Mouse (Mus musculus): ENCODE results near the gene Ddx58. TPM values are rescaled to one million over a fixed set of nuclear protein-coding genes. Genes with fewer than 3 reads are reported as not detected.

Ddx58 gene
- total RNA-seq (2014; fragmentation: Nextera tagmentation) (9.3 and 14.1 TPM in 2 replicates), total RNA-seq (2017) (5.4 and 10.7 TPM in 2 replicates)

- peak; percentile 44 for ATAC-seq (replicated peaks; ENCODE audit: poor library complexity, severe bottlenecking)
Measured at GRCm38 (mm10) chr4:40239409-40240271, at the start of gene Ddx58. Ddx58 (minus strand) TSS chr4:40239828.

GRCm38 (mm10) chr4:40289046-40289445, 49.4 kb upstream of the Ddx58 start:
- ATAC-seq (replicated peaks; ENCODE audit: poor library complexity, severe bottlenecking): no peak

GRCm38 (mm10) chr4:40287415-40287814, 47.8 kb upstream of the Ddx58 start:
- peak; percentile 99 for ATAC-seq (replicated peaks; ENCODE audit: poor library complexity, severe bottlenecking)

- ATAC-seq (replicated peaks; ENCODE audit: poor library complexity, severe bottlenecking): peak; percentile 75
Measured at GRCm38 (mm10) chr4:40285582-40285981, 46.0 kb upstream of the Ddx58 start.

GRCm38 (mm10) chr4:40279276-40279900, 39.8 kb upstream of the Ddx58 start, which contains the start of gene Ndufb6:
Ndufb6 (minus strand) TSS chr4:40279421.
- ATAC-seq (replicated peaks; ENCODE audit: poor library complexity, severe bottlenecking): peak; percentile 96

GRCm38 (mm10) chr4:40278880-40279275, 39.2 kb upstream of the Ddx58 start:
- ATAC-seq (replicated peaks; ENCODE audit: poor library complexity, severe bottlenecking): no peak; the same call in 1 of the 2 replicates

GRCm38 (mm10) chr4:40269430-40270032, 29.9 kb upstream of the Ddx58 start, which contains the start of the genes Smim27 and Topors:
Smim27 (plus strand) TSS chr4:40269579.
Topors (minus strand) TSS chr4:40269850.
- peak; percentile 76 for ATAC-seq (replicated peaks; ENCODE audit: poor library complexity, severe bottlenecking)

- ATAC-seq (replicated peaks; ENCODE audit: poor library complexity, severe bottlenecking): peak; percentile 25
Measured at GRCm38 (mm10) chr4:40268835-40269234, 29.2 kb upstream of the Ddx58 start.

GRCm38 (mm10) chr4:40268204-40268813, 28.7 kb upstream of the Ddx58 start:
- ATAC-seq (replicated peaks; ENCODE audit: poor library complexity, severe bottlenecking): peak; percentile 65

- ATAC-seq (replicated peaks; ENCODE audit: poor library complexity, severe bottlenecking): peak; percentile 2; the same call in 1 of the 2 replicates
Measured at GRCm38 (mm10) chr4:40267681-40268080, 28.1 kb upstream of the Ddx58 start.

- no peak for ATAC-seq (replicated peaks; ENCODE audit: poor library complexity, severe bottlenecking)
Measured at GRCm38 (mm10) chr4:40264321-40264720, 24.7 kb upstream of the Ddx58 start.

GRCm38 (mm10) chr4:40254385-40255103, 14.9 kb upstream of the Ddx58 start:
- ATAC-seq (replicated peaks; ENCODE audit: poor library complexity, severe bottlenecking): no peak

- no peak for ATAC-seq (replicated peaks; ENCODE audit: poor library complexity, severe bottlenecking)
Measured at GRCm38 (mm10) chr4:40253766-40254165, 14.1 kb upstream of the Ddx58 start.

- ATAC-seq (replicated peaks; ENCODE audit: poor library complexity, severe bottlenecking): peak; percentile 97
Measured at GRCm38 (mm10) chr4:40250984-40251383, 11.4 kb upstream of the Ddx58 start.

GRCm38 (mm10) chr4:40244035-40244434, 4.4 kb upstream of the Ddx58 start:
- ATAC-seq (replicated peaks; ENCODE audit: poor library complexity, severe bottlenecking): peak; percentile 95

GRCm38 (mm10) chr4:40243006-40243405, 3.4 kb upstream of the Ddx58 start:
- no peak for ATAC-seq (replicated peaks; ENCODE audit: poor library complexity, severe bottlenecking)

- no peak for ATAC-seq (replicated peaks; ENCODE audit: poor library complexity, severe bottlenecking)
Measured at GRCm38 (mm10) chr4:40241928-40242327, 2.3 kb upstream of the Ddx58 start.

- no peak for ATAC-seq (replicated peaks; ENCODE audit: poor library complexity, severe bottlenecking)
Measured at GRCm38 (mm10) chr4:40240272-40240744, 680 bp upstream of the Ddx58 start.

Measured in granulocyte monocyte progenitor cell, adult 5-6 weeks (primary cell).